Mouse (Mus musculus) R1 (cell line): ENCODE data around the gene Dazap1.

Experiments
- DNase-seq: peaks from one replicate; pipeline ENCODE4 v3.0.0-alpha.2; 2018; ENCODE audit warnings: low read depth, low spot score

Gene Dazap1

GRCm38 (mm10) chr10:80248971-80249640 lies 12.2 kb upstream of the Dazap1 start, which contains the start of gene Ndufs7:
Gene Ndufs7, plus strand, starts transcription at chr10:80249121.
- DNase-seq = peak; percentile 97

DNA sequence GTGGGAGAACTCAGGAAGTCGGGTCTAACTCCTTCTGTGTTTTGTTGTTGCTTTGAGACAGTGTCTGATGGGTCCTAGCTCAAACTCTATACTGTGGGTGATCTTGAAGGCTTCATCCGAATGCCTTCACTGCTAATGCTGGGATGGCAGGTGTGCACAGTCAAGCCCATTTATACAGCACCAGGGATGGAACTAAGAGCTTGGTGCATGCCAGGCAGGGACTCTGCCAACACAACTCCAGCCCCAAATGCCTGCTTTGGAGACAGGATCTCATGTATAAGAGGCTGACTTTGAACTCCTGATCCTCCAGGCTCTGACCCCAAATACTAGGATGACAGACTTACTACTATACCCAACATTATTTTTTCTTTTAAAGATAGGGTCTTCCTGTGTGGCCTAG lies 11.2 kb upstream of the Dazap1 start:
- DNase-seq = no peak

DNA sequence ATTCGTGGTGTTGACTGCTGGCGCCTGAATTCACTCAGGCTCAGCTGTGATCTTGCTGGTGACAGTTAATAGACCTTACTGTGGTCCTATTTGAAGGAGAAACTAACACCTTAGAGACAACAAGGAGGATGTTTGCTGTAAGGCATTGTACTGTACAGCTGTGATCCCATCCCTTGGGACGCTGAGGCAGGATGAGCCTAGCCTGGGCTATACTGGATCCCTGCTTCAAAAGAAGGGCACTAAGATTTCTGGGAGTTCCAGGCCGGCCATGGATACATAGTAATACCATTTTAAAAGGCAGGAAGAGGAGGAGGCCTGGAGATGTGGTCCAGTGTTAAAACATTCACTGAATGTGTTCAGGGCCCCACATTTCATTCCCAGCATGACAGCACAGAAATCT lies 10.7 kb upstream of the Dazap1 start:
- no peak for DNase-seq

GRCm38 (mm10) chr10:80252011-80252410 lies 9.3 kb upstream of the Dazap1 start:
- no peak for DNase-seq

DNA sequence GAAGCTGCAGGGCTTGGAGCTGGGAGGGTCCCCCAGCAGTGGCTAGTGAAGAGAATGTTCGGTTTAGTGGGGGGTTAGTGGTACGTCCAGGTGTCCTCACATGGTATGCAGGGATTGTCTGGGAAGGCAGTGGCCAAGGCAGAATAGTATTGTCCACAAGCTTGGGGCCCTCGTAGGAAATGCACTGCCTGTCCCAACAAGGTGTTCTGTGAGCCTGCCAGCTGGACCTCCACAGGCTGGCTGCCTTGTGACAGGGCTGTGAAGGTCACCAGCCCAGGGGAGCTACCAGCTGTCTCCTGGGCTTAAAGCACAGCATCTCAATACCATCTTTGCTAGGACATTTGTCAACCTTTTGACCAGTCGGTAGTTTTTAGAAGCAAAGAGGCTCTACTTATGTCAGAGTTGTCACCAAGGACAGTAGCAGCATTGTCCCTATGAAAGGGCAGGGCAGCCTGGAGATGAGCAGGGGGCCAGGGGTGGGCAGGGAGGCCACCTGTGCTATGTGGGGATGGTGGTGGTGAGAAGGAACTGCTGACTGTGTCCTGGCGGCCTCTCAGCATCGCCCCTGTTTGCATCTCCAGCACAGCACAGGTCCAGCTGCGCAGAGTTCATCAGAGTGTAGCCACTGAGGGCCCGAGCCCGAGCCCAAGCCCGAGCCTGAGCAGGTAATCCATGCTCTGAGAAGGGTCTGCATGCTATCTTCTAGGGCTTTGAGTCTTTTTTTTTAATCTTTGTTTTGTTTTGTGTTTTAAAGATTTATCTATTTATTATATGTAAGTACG lies 8.6 kb upstream of the Dazap1 start:
- no peak for DNase-seq

DNA sequence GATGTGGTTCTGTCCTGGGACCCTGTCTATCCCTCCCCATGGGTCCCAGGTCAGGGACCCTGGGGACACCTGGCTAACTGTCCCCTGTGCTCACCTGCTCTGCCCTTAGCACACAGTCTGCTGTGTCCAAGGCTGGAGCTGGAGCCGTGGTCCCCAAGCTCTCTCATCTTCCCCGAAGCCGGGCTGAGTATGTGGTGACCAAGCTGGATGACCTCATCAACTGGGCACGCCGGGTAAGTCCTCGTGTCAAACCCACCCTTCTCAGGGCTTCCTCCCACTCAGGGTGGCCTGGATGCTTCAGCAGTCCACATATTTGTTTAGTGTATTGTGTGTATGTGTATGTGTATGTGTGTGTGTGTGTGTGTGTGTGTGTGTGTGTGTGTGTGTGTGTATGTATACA lies 7.7 kb upstream of the Dazap1 start:
- DNase-seq = no peak

DNA sequence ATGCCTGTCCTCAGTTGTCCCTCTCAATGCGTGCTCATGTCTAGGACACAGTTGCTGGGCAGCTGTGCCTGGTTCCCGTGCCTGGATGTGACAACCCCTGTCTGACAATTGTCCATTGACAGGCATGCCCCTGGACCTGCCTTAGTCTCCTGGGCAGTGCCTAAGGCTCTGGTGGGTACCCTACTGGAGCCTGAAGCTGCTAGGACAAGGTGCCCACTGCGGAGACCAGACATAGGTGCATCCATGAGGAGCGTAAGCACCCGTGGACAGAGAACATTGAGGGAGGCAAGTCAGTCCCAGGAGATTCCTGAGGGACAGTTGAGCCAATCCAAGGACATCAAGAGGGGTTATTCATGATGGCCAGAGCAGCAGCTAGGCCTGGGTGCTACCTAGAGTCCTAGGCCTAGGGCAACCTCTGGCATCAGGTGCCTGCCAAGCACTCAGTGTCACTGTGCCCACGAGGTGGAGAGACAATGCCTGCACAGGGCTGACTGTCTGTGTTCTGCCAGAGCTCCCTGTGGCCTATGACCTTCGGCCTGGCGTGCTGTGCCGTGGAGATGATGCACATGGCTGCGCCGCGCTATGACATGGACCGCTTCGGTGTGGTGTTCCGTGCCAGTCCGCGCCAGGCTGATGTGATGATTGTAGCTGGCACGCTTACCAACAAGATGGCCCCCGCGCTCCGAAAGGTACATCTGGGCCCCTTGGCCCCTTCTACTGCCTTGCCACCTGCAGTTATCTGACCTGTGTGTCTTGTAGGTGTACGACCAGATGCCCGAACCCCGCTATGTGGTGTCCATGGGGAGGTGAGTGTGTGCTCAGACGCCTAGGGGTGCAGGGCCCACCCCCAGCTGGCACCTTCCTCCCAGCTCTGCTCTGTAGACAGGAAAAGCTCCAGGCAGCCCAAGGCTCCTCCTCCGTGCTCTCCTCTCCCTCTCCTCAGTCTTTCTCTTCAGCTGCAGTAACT lies 6.7 kb upstream of the Dazap1 start:
- no peak for DNase-seq

- no peak for DNase-seq
Measured at GRCm38 (mm10) chr10:80255881-80256535, 5.3 kb upstream of the Dazap1 start.

- DNase-seq = no peak
Measured at GRCm38 (mm10) chr10:80257936-80258335, 3.4 kb upstream of the Dazap1 start.

DNA sequence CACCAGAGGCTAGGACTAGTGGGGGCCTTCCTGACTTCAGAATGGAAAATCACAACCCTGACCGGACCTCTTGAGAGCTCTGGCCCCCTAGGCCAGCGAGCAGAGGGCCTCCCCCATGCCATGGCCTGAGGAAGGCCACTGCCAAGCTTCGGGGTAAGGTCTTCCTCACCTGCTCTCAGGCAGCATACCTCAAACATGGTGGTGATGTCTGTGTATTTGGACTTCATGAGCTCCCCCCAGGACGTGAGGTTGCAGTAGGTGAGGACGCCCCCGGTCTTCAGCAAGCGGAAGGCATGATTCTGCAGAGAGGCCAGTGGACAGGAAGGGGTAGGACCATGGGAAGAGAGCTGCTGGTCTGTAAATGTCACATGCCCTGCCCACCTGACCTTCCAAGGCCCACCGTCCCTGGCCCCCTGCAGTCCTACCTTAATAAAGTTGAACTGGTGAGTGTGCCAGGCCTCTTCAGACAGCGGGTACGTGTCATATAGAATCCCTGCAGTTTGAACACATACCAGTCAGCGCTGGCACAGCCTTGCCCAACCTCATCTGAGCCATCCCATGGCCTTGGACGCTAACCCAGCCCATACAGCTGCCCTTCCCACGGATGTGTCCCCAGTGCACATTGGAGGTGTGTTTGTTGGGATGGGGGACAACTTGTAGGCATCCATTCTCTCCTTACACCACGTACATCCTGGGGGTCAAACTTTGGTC lies 2.4 kb upstream of the Dazap1 start:
- DNase-seq = no peak

DNA sequence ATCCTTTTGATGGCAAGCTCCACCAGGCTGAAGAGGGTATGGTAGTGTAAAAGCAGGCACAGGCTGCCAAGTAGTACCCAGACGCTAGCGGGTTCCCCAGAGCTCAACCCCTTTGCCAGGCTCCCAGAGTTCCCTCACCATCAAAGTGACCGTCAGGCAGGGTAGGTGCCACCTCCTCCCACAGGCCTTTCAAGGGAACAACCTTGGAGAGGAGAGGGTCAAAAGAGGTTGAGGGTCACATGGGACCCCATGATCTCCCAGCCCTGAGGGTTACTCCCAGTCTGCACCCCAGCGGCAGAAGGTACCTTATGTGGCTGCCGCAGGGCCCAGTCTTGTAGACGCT lies 1.9 kb upstream of the Dazap1 start:
- no peak for DNase-seq

GRCm38 (mm10) chr10:80259861-80260641 lies 1.2 kb upstream of the Dazap1 start:
- DNase-seq = no peak

GRCm38 (mm10) chr10:80261585-80261968 lies 291 bp downstream of the Dazap1 start:
- peak; percentile 97 for DNase-seq

DNA sequence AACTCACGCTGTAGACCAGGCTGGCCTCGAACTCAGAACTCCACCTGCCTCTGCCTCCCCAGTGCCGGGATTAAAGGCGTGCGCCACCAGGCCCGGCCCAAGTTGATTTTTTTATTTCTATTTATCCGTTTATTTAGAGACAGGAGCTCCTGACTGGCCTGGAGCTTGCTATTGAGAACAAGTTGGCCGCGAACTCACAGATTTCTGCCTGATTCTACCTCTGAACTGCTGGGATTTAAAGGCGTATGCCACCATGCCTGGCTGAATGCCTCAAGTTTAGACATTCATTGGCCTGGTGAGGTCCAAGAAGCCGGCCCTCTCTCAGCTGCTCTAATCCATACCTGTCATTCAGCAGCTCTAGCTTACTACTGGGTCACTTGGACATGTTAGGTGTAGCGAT lies 883 bp downstream of the Dazap1 start:
- DNase-seq = no peak

DNA sequence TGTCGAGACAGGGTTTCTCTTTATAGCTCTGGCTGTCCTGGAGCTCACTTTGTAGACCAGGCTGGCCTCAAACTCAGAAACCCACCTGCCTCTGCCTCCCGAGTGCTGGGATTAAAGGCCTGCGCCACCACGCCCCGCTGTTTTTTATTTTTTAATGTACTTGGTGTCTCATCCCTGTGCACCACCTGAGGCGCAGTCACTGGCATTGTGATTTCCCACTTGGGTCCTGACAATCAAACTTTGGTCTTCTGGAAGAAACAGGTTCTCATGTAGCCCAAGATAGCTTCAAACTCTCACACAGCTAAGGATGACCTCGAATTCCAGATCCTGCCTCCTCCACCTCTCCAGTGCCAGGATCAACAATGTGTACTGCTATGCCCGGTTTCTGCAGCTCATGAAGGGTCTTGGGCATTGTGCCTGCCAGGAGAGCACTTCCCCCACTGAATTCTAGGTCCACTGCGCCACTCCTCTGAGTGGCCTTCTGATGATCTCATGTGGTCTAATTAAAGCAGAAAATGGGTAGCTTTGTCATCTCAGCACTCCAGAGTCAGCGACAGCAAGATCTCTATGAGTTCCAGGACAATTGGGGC lies 1.6 kb downstream of the Dazap1 start:
- no peak for DNase-seq

- peak; percentile 99 for DNase-seq
Measured at GRCm38 (mm10) chr10:80264341-80265148, 3.3 kb downstream of the Dazap1 start.

DNA sequence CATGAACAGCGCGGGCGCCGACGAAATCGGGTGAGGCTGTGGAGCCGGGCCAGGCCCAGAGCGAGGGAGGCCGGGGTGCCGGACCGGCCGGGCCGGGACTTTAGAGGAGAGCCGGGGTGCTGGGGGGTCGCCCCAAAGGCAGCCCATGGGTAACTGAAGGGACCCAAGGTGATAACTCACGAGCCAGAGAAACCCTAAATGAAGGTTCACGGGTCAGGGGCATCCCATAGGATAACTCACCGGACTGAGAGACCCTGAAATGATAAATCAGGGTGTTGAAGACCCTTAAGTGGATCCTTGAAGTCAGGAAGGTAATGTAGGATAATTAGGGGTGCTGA lies 3.8 kb downstream of the Dazap1 start:
- no peak for DNase-seq

GRCm38 (mm10) chr10:80270099-80270498 lies 8.8 kb downstream of the Dazap1 start:
- DNase-seq = no peak

- DNase-seq = no peak
Measured at GRCm38 (mm10) chr10:80270734-80271181, 9.5 kb downstream of the Dazap1 start.
